Mouse (Mus musculus) urinary bladder, postnatal 14 days (tissue): ENCODE measurements around the gene Mgat5b.

Experiments used
- DNase-seq: peaks from one replicate; pipeline ENCODE4 v3.0.0; 2021; ENCODE audit warnings: low spot score

The Mgat5b gene

DNA sequence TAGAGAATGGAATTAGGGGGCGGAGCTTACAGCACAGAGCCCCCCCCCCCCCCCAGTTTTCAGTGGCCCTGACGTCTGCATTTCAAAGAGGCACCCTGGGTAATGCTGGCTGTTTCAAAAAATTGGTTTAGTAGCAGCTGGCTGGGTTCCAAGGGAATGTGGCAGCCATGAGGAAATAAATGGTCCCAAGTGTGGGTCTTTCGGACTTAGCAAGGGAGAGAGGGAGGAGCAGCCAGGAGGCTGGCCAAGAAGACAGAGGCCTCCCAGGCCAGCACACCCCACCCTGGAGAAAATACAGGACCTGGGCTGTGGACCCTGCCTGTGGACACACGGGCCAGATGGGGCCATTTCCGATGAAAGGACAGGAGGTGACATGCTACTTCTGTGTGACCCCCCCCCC, 61.6 kb downstream of the Mgat5b start:
- peak; percentile 16 for DNase-seq

DNA sequence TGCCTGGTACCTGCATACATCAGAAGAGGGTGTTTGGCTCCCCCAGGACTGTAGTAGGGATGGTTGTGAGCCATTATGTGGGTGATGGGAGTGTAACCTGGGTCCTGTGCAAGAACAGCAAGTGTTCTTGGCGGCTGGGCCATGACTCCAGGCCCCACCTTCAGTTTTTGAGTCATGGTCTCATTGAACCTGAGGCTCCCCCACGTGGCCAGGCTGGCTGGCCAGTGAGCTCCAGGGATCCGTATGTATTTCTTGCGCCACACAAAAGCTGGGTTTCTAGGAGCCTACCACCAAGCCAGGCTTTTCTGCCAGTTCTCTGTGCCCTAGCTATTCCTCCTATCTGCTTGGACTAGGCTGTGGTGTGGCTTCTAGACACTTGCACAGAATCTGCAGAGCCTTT, 63.9 kb downstream of the Mgat5b start:
- no peak for DNase-seq

DNA sequence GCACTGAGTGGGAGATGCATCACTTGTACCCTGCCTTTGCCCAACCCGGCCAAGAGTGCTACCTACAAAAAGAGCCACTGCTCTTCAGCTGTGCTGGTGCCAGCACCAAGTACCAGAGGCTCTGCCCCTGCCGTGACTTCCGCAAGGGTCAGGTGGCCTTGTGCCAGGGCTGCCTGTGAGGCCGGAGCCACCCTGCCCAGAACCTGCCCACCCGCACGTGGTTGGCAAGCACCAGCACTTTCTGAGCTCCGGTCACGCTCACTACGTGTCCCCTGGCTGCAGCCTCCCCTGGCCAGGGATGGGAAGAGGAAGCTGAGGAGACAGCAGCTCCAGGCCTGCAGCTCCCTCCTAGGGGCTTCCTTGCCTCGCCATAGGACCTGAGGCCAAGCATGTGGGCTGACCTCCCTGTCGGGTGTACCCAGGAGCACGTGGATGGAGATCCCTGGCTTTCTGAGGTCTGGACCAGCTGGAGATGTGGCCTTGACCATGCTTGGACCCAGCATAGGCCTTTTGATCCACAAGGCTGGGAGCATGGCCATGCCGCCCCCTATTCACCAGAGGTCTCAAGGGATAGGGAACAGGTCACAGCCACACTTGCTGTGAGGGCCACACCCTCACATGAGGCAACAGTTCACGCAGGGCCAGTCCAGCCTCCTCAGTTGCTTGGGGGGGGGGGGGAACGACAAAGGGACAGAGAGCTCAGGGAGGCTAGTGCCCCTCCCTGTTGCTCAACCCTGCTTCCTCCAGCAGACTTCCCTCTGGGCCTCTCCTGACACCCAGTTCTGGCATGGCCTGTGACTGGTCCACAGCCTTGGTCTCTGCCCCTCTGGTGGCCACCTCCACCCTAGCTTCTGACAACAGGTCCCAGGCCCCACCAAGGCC, 67.1 kb downstream of the Mgat5b start:
- peak; percentile 14 for DNase-seq

DNA sequence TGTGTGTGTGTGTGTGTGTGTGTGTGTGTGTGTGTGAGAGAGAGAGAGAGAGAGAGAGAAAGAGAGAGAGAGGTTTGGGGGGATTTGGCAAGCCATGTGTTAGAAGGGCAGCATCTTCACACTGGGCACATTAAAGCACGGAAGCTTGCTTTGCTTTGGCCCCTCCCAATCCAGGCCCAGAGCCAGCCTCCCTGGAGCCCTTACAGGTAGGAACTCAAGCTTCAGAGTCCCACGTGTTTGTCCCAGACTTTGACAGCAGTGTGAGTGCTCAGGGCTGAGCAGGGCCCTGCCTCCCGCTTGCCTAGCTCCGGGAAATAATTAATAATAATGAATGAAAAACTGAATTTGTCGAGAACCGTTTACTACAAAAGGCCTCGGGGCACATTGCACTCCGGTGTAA, 69.5 kb downstream of the Mgat5b start:
- no peak for DNase-seq

DNA sequence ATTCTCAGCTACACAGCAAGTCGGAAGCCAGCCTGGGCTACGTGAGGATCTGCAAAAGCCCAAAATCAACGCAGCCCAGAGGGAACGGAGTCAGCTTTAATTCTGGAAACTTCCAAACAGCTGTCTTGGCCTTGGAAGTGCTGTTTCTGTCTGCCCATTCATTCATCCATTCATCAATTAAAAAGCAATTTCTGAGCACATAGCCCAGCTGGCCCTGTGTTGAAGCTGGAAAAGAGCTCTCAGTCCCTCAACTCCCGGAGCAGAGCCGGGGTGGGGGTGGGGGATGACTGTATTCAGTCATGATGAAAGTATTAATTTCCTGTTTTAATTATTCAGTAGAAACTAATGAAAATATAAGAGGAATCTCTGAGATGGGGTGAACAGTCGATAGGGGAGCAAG, 71.6 kb downstream of the Mgat5b start:
- DNase-seq = no peak

DNA sequence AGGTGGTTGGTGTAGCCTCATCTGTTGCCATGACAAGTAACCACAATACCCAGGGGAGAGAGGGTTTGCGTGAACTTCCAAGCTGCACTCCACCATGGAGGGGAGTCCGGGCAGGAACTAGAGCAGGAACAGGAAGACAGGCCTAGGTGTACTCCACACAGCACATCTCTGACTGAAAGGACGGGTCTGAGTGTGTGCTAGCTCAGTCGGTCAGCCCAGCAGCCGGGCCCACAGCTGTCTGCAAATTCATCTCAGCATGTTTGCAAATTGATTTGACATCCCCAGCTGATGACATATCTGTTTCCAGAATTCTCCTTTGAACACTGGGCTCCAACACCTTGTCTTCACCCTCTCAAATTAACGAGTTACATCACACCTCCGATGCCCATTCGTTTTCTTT, 72.7 kb downstream of the Mgat5b start:
- no peak for DNase-seq

DNA sequence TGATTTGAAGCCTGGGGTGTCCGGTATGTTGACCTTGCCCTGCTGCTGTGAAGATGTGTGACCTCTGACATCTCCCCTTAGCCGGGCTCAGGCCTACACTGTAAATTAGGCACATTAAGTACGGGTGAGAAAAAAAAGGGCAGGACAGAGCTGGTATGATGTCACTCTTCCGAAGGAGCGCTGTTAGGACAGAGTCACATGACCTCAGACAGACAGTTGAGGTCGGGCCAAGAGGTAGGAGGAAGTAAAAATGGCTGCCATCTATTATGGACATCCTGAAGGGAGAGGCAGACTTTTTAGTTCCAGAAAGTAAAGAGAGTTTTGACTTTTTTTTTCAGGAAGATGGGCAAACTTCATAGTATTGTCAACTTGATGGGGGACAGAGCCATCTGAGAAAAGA, 73.3 kb downstream of the Mgat5b start:
- DNase-seq = no peak

DNA sequence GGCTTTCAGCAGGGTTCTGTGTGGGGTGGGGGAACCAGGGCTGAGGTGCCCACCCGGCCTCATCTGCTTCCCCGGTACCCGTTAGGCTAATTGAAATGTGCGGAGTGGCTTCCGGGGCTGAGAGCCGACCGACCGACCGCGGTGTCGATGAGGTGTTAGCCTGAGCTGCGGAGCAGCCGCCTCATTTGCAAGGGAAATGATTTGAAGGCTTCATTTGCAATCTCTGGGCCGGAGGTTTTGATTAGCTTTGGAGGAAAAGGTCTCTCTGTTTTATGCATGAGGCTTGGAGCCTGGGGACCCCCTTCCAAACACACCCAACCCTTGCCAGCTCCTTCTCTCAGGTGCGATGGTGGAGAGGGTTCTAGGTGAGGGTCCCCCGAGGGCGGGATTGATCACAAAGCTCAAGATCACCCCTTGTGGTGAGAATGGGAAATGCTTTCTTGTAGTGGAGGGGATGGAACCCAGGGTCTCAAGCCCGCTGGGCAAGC, 75.5 kb downstream of the Mgat5b start:
- no peak for DNase-seq

DNA sequence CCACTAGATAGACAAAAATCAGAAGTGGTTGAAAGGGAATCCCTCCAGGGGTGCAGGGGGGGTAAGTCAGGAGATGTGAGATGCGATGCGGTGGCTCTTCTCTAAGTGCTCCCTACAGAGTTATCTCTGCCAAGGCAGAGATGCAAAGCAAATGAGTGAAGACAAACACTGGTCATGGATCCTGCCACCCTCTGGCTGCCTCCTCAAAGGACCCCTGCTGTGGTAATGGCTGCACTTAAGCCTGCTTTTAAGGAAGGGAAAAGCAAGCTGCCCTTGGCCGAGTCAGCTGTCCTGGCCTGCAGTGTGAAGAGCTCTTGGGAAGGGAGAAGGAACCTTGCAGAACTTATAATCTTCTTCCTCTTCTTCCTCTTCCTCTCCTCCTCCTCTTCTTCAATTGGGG, 78.3 kb downstream of the Mgat5b start:
- DNase-seq = no peak

DNA sequence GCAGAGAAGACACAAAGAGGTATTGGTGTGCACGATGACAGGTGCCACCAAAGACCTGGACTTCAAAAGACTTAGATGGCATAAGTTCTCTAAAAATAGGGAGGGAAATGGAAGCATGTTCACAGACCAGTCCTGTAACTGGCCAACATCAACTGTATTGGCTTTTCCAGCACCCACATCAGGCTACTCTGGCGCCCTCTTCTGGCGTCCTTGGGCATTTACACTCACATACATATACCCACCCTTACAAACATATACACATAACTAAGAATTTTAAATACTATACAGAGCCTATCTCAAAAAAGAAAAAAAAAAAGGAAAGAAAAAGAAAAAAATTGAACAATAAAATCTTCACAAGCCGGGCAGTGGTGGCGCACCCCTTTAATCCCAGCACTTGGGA, 80.3 kb downstream of the Mgat5b start:
- DNase-seq = no peak

DNA sequence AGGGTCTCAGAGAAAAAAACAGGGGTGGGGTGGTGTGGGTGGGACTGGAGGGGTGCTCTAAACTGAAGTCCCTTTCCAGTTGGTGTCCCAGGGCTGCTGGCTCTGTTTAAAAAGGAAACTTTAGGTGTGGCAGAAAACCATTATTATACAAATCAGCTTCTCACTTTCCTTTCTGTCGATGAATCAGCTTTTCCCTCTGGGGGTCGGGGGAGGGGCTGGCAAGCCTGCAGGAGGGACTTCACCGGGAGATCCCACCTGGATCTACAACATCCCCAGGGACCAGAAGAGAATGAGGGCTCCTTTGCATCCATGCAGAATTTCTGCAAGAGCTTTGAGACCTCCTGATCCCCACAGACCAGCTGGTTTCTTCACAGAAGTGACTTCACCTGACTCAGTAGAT, 81.6 kb downstream of the Mgat5b start:
- DNase-seq = no peak

DNA sequence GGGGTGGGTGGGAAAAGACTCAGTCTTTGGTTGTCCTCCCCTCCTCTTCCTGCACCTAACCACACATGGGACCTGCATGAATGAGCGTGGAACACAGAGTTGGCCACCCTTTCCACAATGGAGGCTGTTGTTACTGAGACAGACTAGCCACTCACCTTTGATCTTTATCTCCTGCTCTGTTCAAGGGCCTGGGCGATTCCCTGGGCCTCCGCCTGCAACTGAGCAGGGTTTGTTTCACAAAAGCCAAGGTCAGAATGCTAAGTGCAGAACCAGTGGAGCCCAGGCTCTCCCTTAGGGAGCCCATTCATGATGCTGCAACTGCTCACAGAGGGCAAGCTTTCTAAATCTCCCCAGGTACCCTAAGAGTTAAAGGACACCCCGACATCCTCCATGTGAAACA, 83.1 kb downstream of the Mgat5b start:
- DNase-seq = no peak

DNA sequence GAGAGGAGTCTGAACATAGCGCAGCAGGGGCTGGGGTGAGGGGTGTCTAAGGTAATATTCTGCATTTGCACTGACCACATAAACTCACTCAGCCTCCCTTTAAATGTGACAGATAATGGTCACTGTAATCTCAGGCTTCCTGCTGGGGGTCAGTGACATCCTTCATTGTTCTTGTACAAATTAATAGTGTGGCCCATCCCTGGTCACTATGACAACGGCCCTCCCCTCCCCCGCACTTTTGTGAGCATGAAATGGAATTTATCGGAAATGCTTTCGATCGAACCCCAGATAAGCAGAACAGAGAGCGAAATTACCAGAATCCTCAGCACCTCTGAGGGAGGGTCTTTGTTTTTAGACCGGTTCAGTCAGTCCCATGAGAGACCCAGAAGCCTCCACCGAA, 84.8 kb downstream of the Mgat5b start:
- DNase-seq = no peak

DNA sequence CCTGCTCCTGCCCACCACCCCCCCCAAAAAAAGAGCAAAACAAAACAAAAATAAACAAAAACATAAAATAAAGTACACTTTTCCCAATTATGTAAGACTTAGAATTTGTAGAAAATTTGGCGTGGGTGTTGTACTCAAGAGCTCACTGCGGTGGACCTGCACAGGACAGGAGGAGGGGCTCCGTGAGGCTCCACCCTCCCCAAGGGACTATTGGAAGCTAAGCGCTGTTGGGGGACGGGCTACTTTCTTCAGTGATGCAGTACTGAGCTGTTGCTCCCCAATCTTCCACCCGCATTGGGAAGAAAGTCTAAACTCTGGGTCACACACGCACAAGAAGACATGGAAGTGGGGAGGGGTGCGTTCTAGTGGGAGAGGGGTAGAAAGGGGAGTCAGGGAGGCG, 85.6 kb downstream of the Mgat5b start:
- no peak for DNase-seq

DNA sequence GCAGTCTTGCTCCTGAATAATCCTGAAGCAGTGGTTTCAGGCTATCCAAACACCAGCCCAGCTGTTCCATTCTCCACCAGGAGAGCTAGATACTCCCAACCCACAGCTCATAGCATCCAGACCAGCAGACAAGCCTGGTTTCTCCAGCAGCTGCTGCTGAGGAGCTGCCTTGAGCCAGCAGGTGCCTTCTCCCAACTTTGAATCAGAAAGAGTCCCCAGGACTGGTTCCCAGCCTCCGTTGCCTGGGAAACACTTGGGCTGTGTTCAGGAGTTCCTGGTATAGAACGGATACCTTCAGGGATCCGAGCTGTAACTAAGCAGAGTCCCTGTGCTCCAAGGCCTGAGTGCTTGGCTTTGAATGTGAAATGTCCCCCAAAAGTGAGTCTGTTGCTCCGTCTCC, 98.8 kb downstream of the Mgat5b start:
- DNase-seq = no peak

DNA sequence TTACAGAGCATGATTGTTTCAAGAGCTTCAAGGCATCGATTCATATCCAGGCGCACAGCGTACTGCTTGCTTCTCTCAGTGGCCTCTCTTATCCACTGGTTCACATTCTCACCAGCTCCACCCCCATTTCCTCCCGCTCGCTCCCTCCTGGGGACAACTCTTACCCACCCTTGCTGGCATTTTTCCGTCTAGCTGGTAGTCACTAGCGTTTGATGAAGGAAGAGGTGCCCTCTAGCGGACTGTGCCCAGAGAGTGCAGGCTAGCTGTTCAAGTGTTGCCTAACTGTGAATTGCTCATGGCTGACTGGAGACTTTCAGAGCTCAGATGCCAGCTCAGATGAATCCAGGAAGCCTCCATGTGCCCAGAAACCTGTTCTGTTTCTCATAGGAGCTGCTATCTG, 99.7 kb downstream of the Mgat5b start:
- peak; percentile 76 for DNase-seq

DNA sequence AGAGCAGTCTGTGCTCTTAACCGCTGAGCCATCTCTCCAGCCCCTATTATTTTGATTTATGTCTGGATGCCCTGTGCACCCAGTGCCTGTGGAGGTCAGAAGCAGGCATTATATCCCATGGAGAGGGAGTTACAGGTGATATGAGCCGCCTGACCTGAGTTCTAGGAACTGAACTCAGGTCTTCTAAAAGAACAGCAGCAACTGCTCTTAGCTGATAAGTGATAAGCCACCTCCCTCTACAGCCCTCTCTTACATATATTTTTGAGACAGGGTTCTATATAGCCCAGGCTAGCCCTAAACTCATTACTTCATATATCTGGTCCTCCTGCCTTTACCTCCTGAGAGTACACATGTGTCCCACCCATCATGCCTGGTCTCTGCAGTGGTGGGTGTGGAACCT, 102.4 kb downstream of the Mgat5b start:
- DNase-seq = no peak

DNA sequence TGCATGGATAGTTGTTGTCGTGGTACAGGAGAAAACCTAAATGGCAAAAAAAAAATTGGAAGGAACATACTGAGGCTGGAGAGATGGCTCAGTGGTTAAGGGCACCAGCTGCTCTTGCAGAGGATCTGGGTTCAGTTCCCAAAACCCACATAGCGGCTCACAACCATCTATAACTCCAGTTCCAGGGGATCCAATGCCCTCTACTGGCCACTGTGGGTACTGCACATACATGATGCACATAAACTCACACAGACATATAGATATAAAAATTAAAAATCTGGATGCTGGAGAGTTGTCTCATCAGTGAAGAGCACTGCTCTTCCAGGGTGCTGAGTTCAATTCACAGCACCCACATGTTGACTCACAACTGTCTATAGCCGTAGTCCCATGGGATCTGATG, 104.9 kb downstream of the Mgat5b start:
- no peak for DNase-seq

DNA sequence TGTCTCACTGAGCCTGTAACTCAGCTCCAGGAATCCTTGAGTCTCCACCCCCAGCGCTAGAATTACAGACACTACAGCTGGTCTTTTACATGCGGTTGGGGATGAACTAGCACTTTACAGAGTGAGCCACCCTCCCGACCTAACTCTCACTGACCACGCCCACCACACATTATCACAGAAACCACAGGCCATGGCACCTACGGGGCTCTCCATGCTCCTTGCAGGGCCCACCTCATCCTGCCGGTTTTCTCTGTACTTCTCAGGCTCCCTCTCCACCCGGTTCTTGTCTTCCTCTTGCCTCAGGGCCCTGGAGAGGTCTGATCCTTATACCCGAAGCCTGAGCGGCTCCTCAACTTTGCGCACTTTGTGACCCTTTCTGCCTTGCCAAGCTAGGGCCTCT, 109.0 kb downstream of the Mgat5b start:
- DNase-seq = no peak

DNA sequence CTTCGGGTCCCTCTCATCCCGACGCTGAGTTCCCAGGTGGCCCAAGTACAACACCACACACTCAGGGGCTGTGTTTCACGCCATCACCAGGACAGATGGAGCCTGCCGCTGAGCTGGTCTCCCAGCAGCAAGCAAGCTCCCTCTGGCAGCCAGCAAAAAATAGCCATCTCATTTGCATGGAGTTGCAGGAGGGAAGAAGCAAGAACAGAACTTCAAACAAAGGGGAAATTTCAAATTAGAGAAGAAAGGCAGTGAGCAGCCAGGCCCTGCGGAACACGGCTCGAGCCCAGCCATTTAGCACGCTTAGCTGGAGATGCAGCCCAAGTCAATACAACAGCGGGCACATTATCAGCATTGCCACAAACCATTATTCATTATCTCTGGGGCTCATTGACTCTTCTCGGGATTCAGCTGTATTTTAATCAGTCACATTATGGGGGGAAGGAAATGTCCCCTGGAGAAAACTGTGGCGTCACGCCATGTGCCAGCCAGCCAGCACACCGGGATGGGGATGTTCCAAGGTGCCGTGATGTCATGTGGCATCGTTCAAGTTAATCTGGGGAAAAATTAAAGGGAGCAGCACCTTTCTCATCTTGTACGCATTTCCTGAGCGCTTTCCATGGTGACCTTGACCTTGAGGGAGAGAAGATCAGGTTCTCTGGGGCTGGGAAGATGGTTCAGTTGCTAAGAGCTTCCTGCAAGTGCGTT, 110.4 kb downstream of the Mgat5b start:
- DNase-seq = no peak

DNA sequence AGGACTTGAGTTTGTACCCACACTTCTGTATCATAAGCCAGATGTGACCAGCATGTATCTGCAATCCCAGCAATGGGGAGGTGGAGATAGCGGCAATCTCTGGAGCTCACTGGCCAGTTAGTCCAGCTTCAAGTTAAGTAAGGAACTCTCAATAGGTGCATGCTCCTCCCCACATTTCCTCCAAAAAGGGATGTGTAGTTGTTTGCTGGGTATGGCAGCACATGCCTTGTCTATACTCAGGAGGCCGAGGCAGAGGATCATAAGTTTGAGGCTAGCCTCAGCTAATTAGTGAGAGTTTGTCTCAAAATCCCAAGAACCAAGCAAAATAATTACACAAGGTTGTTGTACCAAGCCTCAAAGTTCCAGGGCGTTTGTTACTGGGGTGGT, 110.9 kb downstream of the Mgat5b start:
- no peak for DNase-seq

DNA sequence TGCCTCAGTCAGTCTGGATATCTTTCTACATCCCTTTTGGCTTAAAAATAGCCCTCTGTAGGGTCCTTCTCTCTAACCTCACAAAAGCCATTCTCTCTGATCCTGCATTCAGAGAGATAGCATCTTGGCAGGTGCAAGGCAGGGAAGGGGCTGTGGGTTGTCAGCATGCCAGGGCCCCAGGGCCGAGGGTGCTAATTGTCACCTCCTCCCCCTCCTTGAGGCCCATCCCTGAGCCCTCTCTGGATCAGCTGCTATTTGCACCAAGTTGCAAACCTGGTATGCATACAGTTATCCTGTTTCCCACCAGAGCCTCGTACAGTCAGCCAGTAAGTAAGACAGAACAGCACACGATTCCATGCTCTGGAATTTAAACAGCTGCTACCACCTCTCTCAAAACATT, 111.4 kb downstream of the Mgat5b start:
- no peak for DNase-seq

DNA sequence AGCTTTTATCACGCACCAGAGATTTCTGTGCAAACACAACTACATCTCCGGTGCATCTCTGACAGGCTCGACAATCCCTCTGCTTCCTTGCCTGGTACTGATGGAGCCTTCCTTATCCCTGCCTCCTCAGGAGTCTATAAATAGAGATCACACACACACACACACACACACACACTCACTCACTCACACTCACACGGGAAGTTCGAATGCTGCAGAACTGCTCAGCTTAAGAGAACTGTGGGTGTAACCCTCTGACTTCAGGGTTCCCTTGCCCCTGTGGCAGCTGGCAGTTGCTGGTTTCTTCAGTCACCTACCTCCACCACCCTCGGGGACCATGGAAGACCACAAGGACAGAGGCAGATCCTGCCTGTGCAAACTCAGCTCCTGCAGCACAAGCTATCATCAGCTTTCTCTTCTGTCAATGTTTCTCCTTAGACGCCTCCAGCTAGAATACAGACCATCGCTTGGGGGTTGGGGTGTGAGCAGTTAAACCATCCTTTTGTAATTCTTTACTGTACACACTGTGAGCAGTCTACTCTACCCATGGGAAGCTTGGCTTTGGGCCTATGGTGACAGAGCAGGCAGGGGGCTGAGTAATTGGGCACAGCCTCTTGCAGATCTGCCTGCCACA, 111.9 kb downstream of the Mgat5b start:
- DNase-seq = no peak
